Mouse (Mus musculus) limb, embryonic 12.5 days (tissue): ENCODE data around the gene Tmem131l. TPM values are rescaled to one million over a fixed set of nuclear protein-coding genes. Genes with fewer than 3 reads are reported as not detected.
A peak's percentile ranks its signal among the peaks of the same experiment; 100 is the strongest.

Experiments used
- ATAC-seq: fragments of 200-750 bp; cut with Nextera tagmentation; 2 replicates; pipeline ENCODE4 v1.8.0; 2017; ENCODE audit warnings: low read depth, moderate TSS enrichment; ENCODE audit not compliant: insufficient number of reproducible peaks, insufficient read depth, low FRiP score, low TSS enrichment
- H3K27ac ChIP-seq: fragments of 300-500 bp; sonication (generic); 2 replicates; pipeline ENCODE4 v1.5.1; 2016; ENCODE audit warnings: mild to moderate bottlenecking, moderate library complexity
- H3K27me3 ChIP-seq: fragments of 300-500 bp; sonication (generic); 2 replicates; pipeline ENCODE4 v1.6.1; 2016; ENCODE audit warnings: mild to moderate bottlenecking, moderate library complexity
- H3K36me3 ChIP-seq: fragments of 300-500 bp; sonication (generic); 2 replicates; pipeline ENCODE4 v1.6.1; 2016; ENCODE audit warnings: mild to moderate bottlenecking, moderate library complexity
- H3K4me1 ChIP-seq: fragments of 300-500 bp; sonication (generic); replicated peaks from 2 replicates; pipeline ENCODE4 v1.6.1; 2016
- H3K4me2 ChIP-seq: fragments of 300-500 bp; sonication (generic); 2 replicates; pipeline ENCODE4 v1.6.1; 2016; ENCODE audit warnings: mild to moderate bottlenecking, moderate library complexity
- H3K4me3 ChIP-seq: fragments of 300-500 bp; sonication (generic); replicated peaks from 2 replicates; pipeline ENCODE4 v1.5.1; 2016; ENCODE audit warnings: mild to moderate bottlenecking
- H3K9ac ChIP-seq: fragments of 300-500 bp; sonication (generic); replicated peaks from 2 replicates; pipeline ENCODE4 v1.6.1; 2016; ENCODE audit warnings: mild to moderate bottlenecking, moderate library complexity
- H3K9me3 ChIP-seq: fragments of 300-500 bp; sonication (generic); 2 replicates; pipeline ENCODE4 v1.6.1; 2016; ENCODE audit warnings: mild to moderate bottlenecking, moderate library complexity
- WGBS: fragments of 180-500 bp; shearing (Covaris S2); methylation state at CpG from one replicate; pipeline ENCODE4 v1.1.7; 2016; 5-methylcytosine and 5-hydroxymethylcytosine counted together
- polyA plus RNA-seq: library from polyadenylated mRNA; unstranded; fragments of >200 nt; fragmentation: Nextera tagmentation; extraction: Ambion mirVana; gene quantifications from 2 replicates; pipeline ENCODE4 v1.2.1, GENCODE M21; 2016

Gene Tmem131l
- polyA plus RNA-seq, 1 experiment from 2014 or later, result 72.0 TPM

DNA sequence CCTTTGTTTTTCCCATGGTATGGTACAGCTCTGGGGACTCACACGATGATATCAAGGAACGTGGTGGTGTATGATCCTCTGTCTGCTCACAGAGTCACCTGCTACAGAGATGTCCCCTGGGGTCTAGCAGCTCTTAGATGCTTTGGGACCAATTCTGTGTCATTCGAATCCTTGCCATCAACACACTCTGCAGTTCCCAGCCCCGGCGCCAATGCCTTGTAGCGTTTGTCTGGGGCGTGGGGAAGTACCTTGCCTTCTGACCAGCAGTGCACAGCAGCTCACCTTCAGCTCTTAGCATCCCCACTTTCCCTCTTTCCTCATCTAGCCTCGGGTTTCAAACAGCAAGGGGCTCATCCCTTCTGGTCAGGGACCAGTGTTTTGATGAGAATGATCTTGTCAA lies 30.8 kb upstream of the Tmem131l start:
- H3K4me1 ChIP-seq, result no peaks in the 10 kb centered on the region
- H3K9me3 ChIP-seq, result no peaks in the 10 kb centered on the region
- 81% methylated on average over 8 of the region's 8 CpGs for WGBS
- ATAC-seq, result no peak
- H3K9ac ChIP-seq, result no peak overlapping the region
- no peak overlapping the region for H3K4me2 ChIP-seq
- no peaks in the 10 kb centered on the region for H3K36me3 ChIP-seq
- no peaks in the 10 kb centered on the region for H3K27me3 ChIP-seq
- H3K4me3 ChIP-seq, result no peak overlapping the region
- H3K27ac ChIP-seq, result no peak overlapping the region

DNA sequence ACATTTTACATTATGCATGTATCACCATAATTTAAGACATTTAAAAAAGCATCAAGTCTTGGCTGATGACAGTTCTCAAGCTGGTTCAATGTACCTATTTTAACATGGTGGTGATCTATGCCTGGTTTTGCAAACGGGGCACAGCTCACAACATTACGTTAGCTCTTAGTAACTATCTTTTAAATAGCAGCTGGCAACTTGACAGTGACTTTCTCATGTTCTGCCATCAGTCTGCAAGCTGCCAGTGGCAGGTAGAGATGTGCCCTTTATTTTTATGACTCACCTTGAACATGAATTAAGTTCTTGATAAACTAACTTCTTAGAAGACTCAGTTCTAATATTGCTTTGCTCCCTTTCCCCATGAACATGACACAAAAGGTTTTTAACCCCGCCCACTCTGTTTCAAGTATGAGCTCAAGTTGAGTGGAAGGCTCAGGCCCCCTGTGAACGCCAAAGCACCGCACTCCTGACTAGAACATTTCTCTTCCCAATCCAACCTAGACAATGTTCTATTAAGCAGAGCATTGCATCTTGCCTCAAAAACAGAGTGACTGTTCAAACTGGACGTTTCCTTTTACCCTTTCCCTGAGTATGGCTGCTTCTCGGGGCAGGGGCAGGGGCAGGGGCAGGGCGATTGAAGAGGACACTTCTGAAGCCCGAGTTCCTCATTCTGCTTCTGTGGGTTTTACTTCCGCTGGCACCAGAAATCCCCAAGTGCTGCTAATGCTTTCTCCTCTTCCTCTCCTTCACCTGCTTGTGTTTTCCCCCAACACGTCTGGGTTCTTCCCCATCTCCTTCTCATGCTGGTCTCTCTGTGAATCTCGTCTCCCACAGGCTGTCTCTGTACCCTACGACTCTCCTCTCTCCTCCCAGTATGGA lies 29.1 kb upstream of the Tmem131l start:
- Histone ChIP-seq H3K4me2 (no peak overlapping the region), H3K4me1 (no peaks in the 10 kb centered on the region), H3K36me3 (no peaks in the 10 kb centered on the region), H3K9me3 (no peaks in the 10 kb centered on the region), H3K4me3 (no peak overlapping the region), H3K9ac (no peak overlapping the region), H3K27ac (no peak overlapping the region), H3K27me3 (no peaks in the 10 kb centered on the region)
- WGBS, result 84% methylated on average over 13 of the region's 13 CpGs
- no peak for ATAC-seq

DNA sequence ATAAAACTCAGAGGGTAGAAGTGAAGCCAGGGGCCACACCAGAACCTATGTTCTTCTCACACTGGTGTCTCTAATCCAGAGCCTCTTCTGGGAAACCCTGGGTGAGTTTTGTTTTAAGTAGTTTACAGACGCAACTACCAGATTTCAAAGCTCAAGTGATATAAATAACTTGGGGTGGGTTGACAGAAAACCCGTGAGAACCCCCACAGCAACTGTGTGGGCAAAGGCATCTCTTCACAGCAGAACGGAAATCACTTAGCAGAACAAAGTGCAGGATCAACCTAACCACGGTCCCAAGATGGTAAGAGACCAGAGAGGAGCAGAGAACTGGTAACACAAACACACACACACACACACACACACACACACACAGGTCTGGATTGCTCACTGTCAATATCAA lies 25.9 kb upstream of the Tmem131l start:
- 73% methylated on average over 4 of the region's 4 CpGs for WGBS
- Histone ChIP-seq H3K27ac (no peak overlapping the region), H3K27me3 (no peaks in the 10 kb centered on the region), H3K4me1 (peaks cover 11% of the 10 kb centered on the region), H3K4me3 (no peak overlapping the region), H3K9ac (no peak overlapping the region), H3K36me3 (no peaks in the 10 kb centered on the region), H3K9me3 (no peaks in the 10 kb centered on the region), H3K4me2 (no peak overlapping the region)
- no peak for ATAC-seq

DNA sequence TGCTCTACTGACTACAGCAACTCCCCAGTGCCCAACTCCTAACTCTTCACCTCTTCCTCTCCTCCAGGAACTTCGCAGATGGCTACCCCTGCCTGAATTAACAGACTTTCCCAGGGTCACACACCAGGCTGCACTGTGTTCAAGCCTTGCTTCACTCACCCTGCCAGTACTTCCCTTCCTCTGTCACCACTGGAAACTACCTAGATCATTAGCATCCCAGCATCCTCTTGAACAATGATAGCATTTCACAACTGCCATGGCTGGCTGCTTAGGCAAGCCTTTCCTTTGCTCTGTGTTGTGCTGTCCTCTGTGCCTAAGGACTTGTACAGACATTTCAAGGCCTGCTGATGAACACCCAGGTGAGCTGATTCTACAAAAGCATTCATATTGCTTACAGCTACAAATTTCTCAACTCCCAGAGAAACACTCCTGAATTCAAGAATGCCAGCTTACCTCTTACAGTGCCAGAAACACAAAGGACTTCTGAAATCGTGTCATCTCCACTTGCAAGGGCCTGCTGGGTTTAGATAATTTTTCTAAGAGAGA lies 23.5 kb upstream of the Tmem131l start:
- 87% methylated on average over 2 of the region's 2 CpGs for WGBS
- H3K27ac ChIP-seq, result no peak overlapping the region
- H3K4me1 ChIP-seq, result peaks cover 28% of the 10 kb centered on the region
- no peak for ATAC-seq
- no peak overlapping the region for H3K4me2 ChIP-seq
- no peak overlapping the region for H3K4me3 ChIP-seq
- H3K9me3 ChIP-seq, result 0 out of 2 replicates have a peak, but pooled peaks cover under 1% of the 10 kb centered on the region
- H3K27me3 ChIP-seq, result no peaks in the 10 kb centered on the region
- H3K9ac ChIP-seq, result no peak overlapping the region
- H3K36me3 ChIP-seq, result no peaks in the 10 kb centered on the region

- WGBS, result 69% methylated on average over 13 of the region's 13 CpGs
Observed at GRCm38 (mm10) chr3:84061523-84062453, 21.8 kb upstream of the Tmem131l start.

DNA sequence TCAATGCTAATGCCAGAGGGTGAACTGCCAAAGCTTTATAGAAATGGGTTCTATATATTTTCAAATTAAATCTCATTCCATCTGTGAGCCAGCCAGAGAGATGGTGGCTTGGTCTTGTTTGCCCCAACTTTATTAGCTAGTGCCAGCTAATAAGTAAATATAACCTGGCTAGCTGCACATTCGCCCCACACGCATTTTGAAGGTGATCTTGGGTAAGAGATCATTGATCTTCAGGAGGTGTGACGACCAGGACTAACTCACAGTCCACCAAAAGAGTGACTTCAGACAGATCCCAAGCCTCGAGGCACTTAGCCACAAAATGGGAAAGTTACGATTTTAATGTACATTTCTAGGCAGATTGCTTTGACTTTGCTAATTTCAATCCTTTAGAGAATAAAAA lies 21.0 kb upstream of the Tmem131l start:
- 75% methylated on average over 5 of the region's 5 CpGs for WGBS
- H3K27ac ChIP-seq, result 0 out of 2 replicates have a peak overlapping the region, but pooled peaks have one; percentile 20
- peaks cover 11% of the 10 kb centered on the region; the same call in 1 of the 2 replicates for H3K9me3 ChIP-seq
- no peak for ATAC-seq
- H3K27me3 ChIP-seq, result no peaks in the 10 kb centered on the region
- H3K4me1 ChIP-seq, result peaks cover 28% of the 10 kb centered on the region
- no peak overlapping the region for H3K4me2 ChIP-seq
- H3K4me3 ChIP-seq, result no peak overlapping the region
- H3K9ac ChIP-seq, result no peak overlapping the region
- H3K36me3 ChIP-seq, result no peaks in the 10 kb centered on the region

More at GRCm38 (mm10) chr3:84061523-84062453, 21.8 kb upstream of the Tmem131l start:
- Histone ChIP-seq H3K9ac (no peak overlapping the region), H3K36me3 (no peaks in the 10 kb centered on the region), H3K9me3 (peaks cover 11% of the 10 kb centered on the region; the same call in 1 of the 2 replicates), H3K4me3 (no peak overlapping the region), H3K27me3 (no peaks in the 10 kb centered on the region), H3K27ac (0 out of 2 replicates have a peak overlapping the region, but pooled peaks have one; percentile 30), H3K4me2 (no peak overlapping the region), H3K4me1 (peaks cover 28% of the 10 kb centered on the region)
- ATAC-seq, result peak; percentile 53; the same call in 1 of the 2 replicates

- no peaks in the 10 kb centered on the region for H3K27me3 ChIP-seq
- WGBS, result 14% methylated on average over 4 of the region's 4 CpGs
- H3K9ac ChIP-seq, result no peak overlapping the region
- H3K4me2 ChIP-seq, result no peak overlapping the region
- peak overlapping the region; percentile 80 for H3K27ac ChIP-seq
- H3K4me3 ChIP-seq, result no peak overlapping the region
- peaks cover 16% of the 10 kb centered on the region; the same call in 1 of the 2 replicates for H3K9me3 ChIP-seq
- ATAC-seq, result no peak
- peaks cover 28% of the 10 kb centered on the region for H3K4me1 ChIP-seq
- H3K36me3 ChIP-seq, result no peaks in the 10 kb centered on the region
Observed at GRCm38 (mm10) chr3:84060128-84060527, 20.2 kb upstream of the Tmem131l start.

DNA sequence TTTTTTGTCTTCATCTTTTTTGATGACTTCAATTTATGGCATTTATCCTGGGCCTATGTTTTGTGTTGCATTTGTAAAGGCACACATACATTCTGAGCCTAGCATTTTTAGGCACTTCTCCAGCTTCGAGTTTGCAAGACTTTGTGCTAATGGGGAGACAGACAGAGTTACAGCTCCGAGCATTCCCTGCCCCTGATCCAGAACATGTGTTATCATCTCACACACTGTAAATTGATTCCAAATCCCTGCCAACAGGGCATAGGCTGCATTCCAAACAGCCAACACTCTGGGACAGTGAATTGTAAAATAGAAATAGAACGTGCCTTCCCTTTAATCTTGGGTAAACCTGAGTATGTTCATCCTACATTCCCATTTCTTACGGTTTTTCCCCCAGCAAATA lies 19.7 kb upstream of the Tmem131l start:
- Histone ChIP-seq H3K27ac (peak overlapping the region; percentile 80), H3K4me2 (peak overlapping the region; percentile 40), H3K9ac (no peak overlapping the region), H3K4me1 (peaks cover 28% of the 10 kb centered on the region), H3K27me3 (no peaks in the 10 kb centered on the region), H3K9me3 (peaks cover 16% of the 10 kb centered on the region; the same call in 1 of the 2 replicates), H3K36me3 (no peaks in the 10 kb centered on the region), H3K4me3 (no peak overlapping the region)
- peak; percentile 21; the same call in 1 of the 2 replicates for ATAC-seq
- WGBS, result 10% methylated on average over 4 of the region's 4 CpGs

GRCm38 (mm10) chr3:84059261-84059660 lies 19.3 kb upstream of the Tmem131l start:
- Histone ChIP-seq H3K4me1 (peaks cover 28% of the 10 kb centered on the region), H3K9ac (no peak overlapping the region), H3K27me3 (no peaks in the 10 kb centered on the region), H3K36me3 (no peaks in the 10 kb centered on the region), H3K27ac (peak overlapping the region; percentile 80), H3K4me3 (no peak overlapping the region), H3K9me3 (peaks cover 16% of the 10 kb centered on the region; the same call in 1 of the 2 replicates), H3K4me2 (peak overlapping the region; percentile 40)
- WGBS, result 20% methylated on average over 13 of the region's 13 CpGs
- peak; percentile 89 for ATAC-seq

DNA sequence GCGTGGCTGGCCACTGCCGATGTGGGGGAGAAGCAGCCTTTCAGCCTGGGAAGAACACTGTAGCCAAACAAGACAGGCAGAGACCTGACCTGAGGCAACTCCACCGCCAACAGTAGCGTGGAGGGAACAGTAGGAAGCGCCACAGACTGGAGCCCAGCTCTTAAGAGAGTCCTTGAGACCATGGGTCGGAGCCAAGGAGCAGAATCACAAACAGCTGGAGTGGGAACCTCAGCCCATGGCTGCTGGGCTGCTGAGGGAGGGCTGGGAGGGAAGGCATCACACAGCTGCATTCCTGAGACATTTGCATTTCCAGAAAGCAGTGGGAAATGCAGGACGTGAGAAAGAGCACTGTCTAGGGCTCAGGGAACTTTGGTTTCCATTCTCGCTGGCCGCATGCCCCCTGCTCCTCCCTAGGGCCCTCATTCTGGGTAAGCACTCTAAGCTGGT lies 8.8 kb upstream of the Tmem131l start:
- Histone ChIP-seq H3K9me3 (no peaks in the 10 kb centered on the region), H3K4me2 (peak overlapping the region; percentile 8; the same call in 1 of the 2 replicates), H3K36me3 (no peaks in the 10 kb centered on the region), H3K27ac (peak overlapping the region; percentile 24; the same call in 1 of the 2 replicates), H3K9ac (no peak overlapping the region), H3K4me1 (peaks cover 18% of the 10 kb centered on the region), H3K4me3 (no peak overlapping the region), H3K27me3 (no peaks in the 10 kb centered on the region)
- 12% methylated on average over 9 of the region's 9 CpGs for WGBS
- ATAC-seq, result peak; percentile 77
